Mouse (Mus musculus): Measurements from ENCODE around the gene Bri3bp.
"Not testable (repeated sequence)": the region's sequence is repeated elsewhere in the genome, so short reads cannot be mapped to it uniquely, and the experiment has no call there.

Gene Bri3bp

GRCm38 (mm10) chr5:125441234-125442114 lies at the start of gene Bri3bp:
Bri3bp (plus strand) TSS chr5:125441568.
- DNase-seq, result peak; percentile 40

GRCm38 (mm10) chr5:125391609-125392008 lies 49.8 kb upstream of the Bri3bp start:
- peak; percentile 89 for DNase-seq

- not testable (repeated sequence) for DNase-seq
Observed at GRCm38 (mm10) chr5:125392176-125392575, 49.2 kb upstream of the Bri3bp start.

GRCm38 (mm10) chr5:125392618-125392976 lies 48.8 kb upstream of the Bri3bp start:
- no peak for DNase-seq

- peak; percentile 99 for DNase-seq
Observed at GRCm38 (mm10) chr5:125392977-125393621, 48.3 kb upstream of the Bri3bp start.

- DNase-seq, result peak; percentile 91
Observed at GRCm38 (mm10) chr5:125393622-125394603, 47.5 kb upstream of the Bri3bp start.

GRCm38 (mm10) chr5:125395008-125395407 lies 46.4 kb upstream of the Bri3bp start:
- no peak for DNase-seq

GRCm38 (mm10) chr5:125400903-125401302 lies 40.5 kb upstream of the Bri3bp start:
- no peak for DNase-seq

- no peak for DNase-seq
Observed at GRCm38 (mm10) chr5:125402476-125402875, 38.9 kb upstream of the Bri3bp start.

GRCm38 (mm10) chr5:125402991-125403390 lies 38.4 kb upstream of the Bri3bp start:
- DNase-seq, result no peak

GRCm38 (mm10) chr5:125403481-125404465 lies 37.6 kb upstream of the Bri3bp start:
- peak; percentile 82 for DNase-seq

GRCm38 (mm10) chr5:125404536-125404902 lies 36.8 kb upstream of the Bri3bp start:
- no peak for DNase-seq

- DNase-seq, result no peak
Observed at GRCm38 (mm10) chr5:125404903-125405545, 36.3 kb upstream of the Bri3bp start.

GRCm38 (mm10) chr5:125405546-125406248 lies 35.7 kb upstream of the Bri3bp start:
- peak; percentile 95 for DNase-seq

- DNase-seq, result peak; percentile 82
Observed at GRCm38 (mm10) chr5:125406322-125407016, 34.9 kb upstream of the Bri3bp start.

- DNase-seq, result no peak
Observed at GRCm38 (mm10) chr5:125407020-125407830, 34.1 kb upstream of the Bri3bp start.

GRCm38 (mm10) chr5:125407910-125408575 lies 33.3 kb upstream of the Bri3bp start:
- peak; percentile 20 for DNase-seq

GRCm38 (mm10) chr5:125408842-125409241 lies 32.5 kb upstream of the Bri3bp start:
- DNase-seq, result peak; percentile 91
